Mouse (Mus musculus): ENCODE measurements around the gene Cttn. TPM values are rescaled to one million over a fixed set of nuclear protein-coding genes. Genes with fewer than 3 reads are reported as not detected.

The Cttn gene
- polyA plus RNA-seq, 1 experiment: 89.7 TPM

DNA sequence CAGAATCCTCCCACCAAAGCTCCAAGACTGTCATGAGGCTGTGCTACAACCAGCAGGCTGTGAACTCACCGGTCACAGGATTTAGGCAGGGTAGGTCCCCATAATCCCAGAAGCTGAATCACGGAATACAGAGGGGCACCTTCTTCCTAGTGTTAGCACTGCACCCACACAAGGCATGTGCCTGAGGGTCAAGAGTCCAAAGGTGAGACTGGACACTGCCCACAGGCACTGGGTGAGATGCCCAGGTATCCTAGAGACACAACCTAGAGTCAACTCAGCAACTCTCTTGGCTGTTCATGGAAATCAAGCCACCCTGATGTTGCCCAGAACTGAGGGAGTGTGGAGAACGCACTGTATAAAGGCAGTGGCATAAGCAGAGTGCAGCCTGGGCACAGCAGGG, 44.2 kb downstream of the Cttn start:
- Histone ChIP-seq H3K4me1 (ENCODE audit: control insufficient read depth, insufficient read depth, low read length) (no peaks in the 10 kb centered on the region), H3K4me3 (replicated peaks; ENCODE audit: extremely low read depth, low read depth, low read length) (no peak overlapping the region)
- DNase-seq: no peak
- TF ChIP-seq CTCF (IDR thresholded peaks at IDR 0.05; ENCODE audit: insufficient read depth, low read length) (no peak), POLR2A (IDR thresholded peaks at IDR 0.05; ENCODE audit: borderline replicate concordance, extremely low read depth, low read depth, low read length) (no peak)
- WGBS: 82% methylated on average over 3 of the region's 3 CpGs

DNA sequence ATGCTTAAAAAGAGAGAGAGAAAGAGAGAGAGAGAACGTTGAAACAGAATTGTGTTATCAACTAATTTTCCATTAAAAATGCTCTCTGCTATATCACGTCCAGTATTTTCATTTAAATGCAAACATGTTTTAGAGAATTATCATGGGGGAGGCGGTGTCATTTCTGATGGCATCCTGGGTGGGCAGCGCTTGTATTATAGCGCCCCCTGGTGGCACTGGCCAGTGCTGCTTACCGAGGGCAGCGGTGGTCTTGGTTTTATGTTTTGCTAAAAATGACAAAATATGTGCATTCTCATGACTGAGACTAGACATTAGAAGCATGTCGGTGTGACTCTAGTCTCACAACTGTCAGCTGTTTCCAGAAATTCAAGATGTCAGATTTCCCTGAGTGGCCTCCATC, 44.9 kb downstream of the Cttn start:
- Histone ChIP-seq H3K4me3 (replicated peaks; ENCODE audit: extremely low read depth, low read depth, low read length) (no peak overlapping the region), H3K4me1 (ENCODE audit: control insufficient read depth, insufficient read depth, low read length) (no peaks in the 10 kb centered on the region)
- TF ChIP-seq CTCF (IDR thresholded peaks at IDR 0.05; ENCODE audit: insufficient read depth, low read length): peak; percentile 68
- TF ChIP-seq POLR2A (IDR thresholded peaks at IDR 0.05; ENCODE audit: borderline replicate concordance, extremely low read depth, low read depth, low read length): no peak
- DNase-seq: peak; percentile 53
- WGBS: 10% methylated on average over 8 of the region's 8 CpGs

DNA sequence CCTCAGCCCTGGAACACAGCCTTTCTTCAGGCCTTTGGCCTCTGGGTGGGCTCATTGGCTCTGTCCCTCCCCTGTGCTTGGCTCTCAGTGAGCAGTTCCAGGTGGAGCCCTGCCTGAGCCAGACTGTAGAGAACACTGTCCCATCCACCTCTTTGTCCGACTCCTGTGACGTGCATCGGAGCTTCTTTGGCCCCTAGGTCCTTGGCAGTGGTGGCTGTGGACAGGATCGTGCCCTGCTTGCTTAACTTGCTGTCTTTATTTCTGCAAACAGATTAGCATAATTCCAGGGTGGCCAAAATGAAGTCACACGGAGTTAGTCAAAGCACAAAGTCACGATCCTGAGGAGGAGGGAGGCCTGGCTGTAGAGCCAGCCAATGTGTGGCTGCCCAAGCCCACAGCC, 49.3 kb downstream of the Cttn start:
- H3K4me1 ChIP-seq (ENCODE audit: control insufficient read depth, insufficient read depth, low read length): no peaks in the 10 kb centered on the region
- 66% methylated on average over 6 of the region's 6 CpGs for WGBS
- no peak for DNase-seq
- no peak overlapping the region for H3K4me3 ChIP-seq (replicated peaks; ENCODE audit: extremely low read depth, low read depth, low read length)
- TF ChIP-seq POLR2A (IDR thresholded peaks at IDR 0.05; ENCODE audit: borderline replicate concordance, extremely low read depth, low read depth, low read length) (no peak), CTCF (IDR thresholded peaks at IDR 0.05; ENCODE audit: insufficient read depth, low read length) (no peak)

DNA sequence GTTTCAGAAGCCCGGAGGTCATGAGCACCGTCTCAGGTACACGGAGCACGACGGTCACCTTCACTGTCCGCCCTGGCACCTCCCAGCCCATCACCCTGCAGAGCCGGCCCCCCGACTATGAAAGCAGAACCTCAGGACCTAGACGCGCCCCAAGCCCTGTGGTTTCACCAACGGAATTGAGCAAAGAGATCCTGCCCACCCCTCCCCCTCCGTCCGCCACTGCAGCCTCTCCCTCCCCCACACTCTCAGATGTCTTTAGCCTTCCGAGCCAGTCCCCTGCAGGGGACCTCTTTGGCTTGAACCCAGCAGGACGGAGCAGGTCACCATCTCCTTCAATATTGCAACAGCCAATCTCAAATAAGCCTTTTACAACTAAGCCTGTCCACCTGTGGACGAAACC, 50.3 kb downstream of the Cttn start:
- TF ChIP-seq CTCF (IDR thresholded peaks at IDR 0.05; ENCODE audit: insufficient read depth, low read length): no peak
- TF ChIP-seq POLR2A (IDR thresholded peaks at IDR 0.05; ENCODE audit: borderline replicate concordance, extremely low read depth, low read depth, low read length): no peak
- WGBS: 29% methylated on average over 16 of the region's 16 CpGs
- H3K4me1 ChIP-seq (ENCODE audit: control insufficient read depth, insufficient read depth, low read length): no peaks in the 10 kb centered on the region
- H3K4me3 ChIP-seq (replicated peaks; ENCODE audit: extremely low read depth, low read depth, low read length): no peak overlapping the region
- no peak for DNase-seq

DNA sequence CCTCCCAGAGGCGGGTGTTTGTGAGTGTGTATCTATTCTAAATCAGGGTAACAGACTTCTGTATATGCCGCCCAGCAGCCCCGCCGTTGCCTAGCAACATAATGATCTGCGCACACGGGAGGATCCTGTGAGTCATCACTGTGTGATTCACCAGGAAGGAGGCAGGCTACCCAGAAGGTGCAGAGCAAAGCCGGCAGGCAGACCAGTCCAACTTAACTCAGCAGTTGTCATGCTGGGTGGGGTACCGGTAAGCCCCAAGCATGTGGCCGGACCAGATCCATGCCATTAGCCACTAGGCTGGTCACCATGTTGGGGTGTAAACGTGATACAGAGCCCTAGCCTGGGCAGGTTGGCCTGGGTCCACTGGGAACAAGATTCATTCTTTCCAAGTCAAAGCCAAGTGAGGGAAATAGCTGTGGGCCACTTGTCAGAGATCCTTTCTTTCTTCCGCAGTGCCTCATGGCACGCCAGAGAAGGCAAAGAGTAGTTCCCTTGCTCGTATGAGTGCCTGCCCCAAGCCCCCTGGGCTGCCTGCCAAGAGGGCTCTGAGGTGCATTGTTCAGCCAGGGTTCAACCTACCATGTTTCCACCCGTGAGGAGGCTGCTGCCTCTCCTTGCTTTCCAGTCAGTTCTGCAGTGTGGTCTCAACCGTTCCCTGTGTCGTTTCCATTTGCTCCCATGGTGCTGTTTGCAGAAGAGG, 53.0 kb downstream of the Cttn start:
- no peak for DNase-seq
- TF ChIP-seq POLR2A (IDR thresholded peaks at IDR 0.05; ENCODE audit: borderline replicate concordance, extremely low read depth, low read depth, low read length) (no peak), CTCF (IDR thresholded peaks at IDR 0.05; ENCODE audit: insufficient read depth, low read length) (no peak)
- WGBS: 24% methylated on average over 16 of the region's 16 CpGs

DNA sequence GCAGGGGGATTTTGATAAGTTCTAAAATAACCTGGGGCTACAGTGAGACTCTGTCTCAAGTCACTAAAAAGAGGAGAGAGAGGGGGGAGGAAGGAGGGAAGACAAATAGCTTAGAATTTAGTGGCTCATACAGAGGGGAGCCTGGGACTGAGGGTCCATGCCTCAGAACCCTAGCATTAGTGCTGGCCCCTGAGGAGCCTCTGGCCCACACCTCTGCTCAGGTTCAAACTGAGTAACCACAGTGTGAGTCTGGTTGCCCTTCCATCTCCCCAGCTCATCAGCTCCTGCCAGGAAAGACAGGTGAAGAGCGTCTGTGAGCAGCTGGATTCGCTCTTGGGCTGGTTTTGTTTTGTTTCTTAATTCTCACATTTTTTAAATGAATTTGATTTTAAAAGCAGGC, 53.6 kb downstream of the Cttn start:
- Histone ChIP-seq H3K4me3 (replicated peaks; ENCODE audit: extremely low read depth, low read depth, low read length) (no peak overlapping the region), H3K4me1 (ENCODE audit: control insufficient read depth, insufficient read depth, low read length) (no peaks in the 10 kb centered on the region)
- TF ChIP-seq POLR2A (IDR thresholded peaks at IDR 0.05; ENCODE audit: borderline replicate concordance, extremely low read depth, low read depth, low read length) (no peak), CTCF (IDR thresholded peaks at IDR 0.05; ENCODE audit: insufficient read depth, low read length) (no peak)
- no peak for DNase-seq
- WGBS: 58% methylated on average over 2 of the region's 2 CpGs

More for the DNA sequence above, 53.0 kb downstream of the Cttn start:
- Histone ChIP-seq H3K4me3 (replicated peaks; ENCODE audit: extremely low read depth, low read depth, low read length) (no peak overlapping the region), H3K4me1 (ENCODE audit: control insufficient read depth, insufficient read depth, low read length) (no peaks in the 10 kb centered on the region)

DNA sequence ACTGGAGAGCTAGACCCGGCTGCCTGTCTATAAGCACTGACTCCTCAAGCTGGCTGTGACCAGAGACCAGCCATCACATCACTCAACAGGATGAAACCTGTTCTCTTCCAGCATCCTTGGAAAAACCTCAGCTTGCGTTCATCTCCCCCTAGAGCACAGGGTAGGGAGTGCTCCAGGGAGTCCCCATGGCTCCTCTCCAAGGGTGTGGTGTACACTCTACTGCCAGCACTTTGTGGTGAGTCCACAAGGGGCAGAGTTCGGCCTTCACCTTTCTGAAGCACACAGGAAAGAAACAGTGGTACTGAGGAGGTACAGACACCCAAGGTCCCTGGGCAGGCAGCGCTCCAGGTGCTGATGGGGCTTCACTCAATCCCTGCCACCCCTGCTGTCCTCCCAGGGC, 55.0 kb downstream of the Cttn start:
- H3K4me1 ChIP-seq (ENCODE audit: control insufficient read depth, insufficient read depth, low read length): no peaks in the 10 kb centered on the region
- H3K4me3 ChIP-seq (replicated peaks; ENCODE audit: extremely low read depth, low read depth, low read length): no peak overlapping the region
- 66% methylated on average over 4 of the region's 4 CpGs for WGBS
- TF ChIP-seq CTCF (IDR thresholded peaks at IDR 0.05; ENCODE audit: insufficient read depth, low read length): peak; percentile 5; the same call in 1 of the 2 replicates
- TF ChIP-seq POLR2A (IDR thresholded peaks at IDR 0.05; ENCODE audit: borderline replicate concordance, extremely low read depth, low read depth, low read length): no peak
- DNase-seq: no peak

DNA sequence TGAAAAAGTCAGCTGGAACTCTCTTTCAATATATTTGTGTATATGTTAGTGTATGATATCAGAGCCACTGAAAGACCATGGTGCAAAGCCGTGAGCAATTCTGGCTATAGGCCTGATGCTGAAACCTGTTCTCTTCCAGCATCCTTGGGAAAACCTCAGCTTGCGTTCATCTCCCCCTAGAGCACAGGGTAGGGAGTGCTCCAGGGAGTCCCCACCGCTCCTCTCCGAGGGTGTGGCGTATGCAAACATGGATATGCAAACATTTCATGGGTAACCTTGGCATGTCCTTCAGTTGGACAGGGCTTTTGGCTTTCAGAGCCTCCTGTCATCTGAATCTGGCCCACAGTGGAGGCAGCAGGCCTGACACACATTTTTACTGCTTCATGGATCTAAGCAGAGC, 56.2 kb downstream of the Cttn start:
- WGBS: 71% methylated on average over 5 of the region's 5 CpGs
- Histone ChIP-seq H3K4me1 (ENCODE audit: control insufficient read depth, insufficient read depth, low read length) (no peaks in the 10 kb centered on the region), H3K4me3 (replicated peaks; ENCODE audit: extremely low read depth, low read depth, low read length) (no peak overlapping the region)
- no peak for DNase-seq
- no peak for TF ChIP-seq POLR2A (IDR thresholded peaks at IDR 0.05; ENCODE audit: borderline replicate concordance, extremely low read depth, low read depth, low read length)
- 0 out of 2 replicates have a peak, but pooled peaks have one; percentile 4 for TF ChIP-seq CTCF (IDR thresholded peaks at IDR 0.05; ENCODE audit: insufficient read depth, low read length)

DNA sequence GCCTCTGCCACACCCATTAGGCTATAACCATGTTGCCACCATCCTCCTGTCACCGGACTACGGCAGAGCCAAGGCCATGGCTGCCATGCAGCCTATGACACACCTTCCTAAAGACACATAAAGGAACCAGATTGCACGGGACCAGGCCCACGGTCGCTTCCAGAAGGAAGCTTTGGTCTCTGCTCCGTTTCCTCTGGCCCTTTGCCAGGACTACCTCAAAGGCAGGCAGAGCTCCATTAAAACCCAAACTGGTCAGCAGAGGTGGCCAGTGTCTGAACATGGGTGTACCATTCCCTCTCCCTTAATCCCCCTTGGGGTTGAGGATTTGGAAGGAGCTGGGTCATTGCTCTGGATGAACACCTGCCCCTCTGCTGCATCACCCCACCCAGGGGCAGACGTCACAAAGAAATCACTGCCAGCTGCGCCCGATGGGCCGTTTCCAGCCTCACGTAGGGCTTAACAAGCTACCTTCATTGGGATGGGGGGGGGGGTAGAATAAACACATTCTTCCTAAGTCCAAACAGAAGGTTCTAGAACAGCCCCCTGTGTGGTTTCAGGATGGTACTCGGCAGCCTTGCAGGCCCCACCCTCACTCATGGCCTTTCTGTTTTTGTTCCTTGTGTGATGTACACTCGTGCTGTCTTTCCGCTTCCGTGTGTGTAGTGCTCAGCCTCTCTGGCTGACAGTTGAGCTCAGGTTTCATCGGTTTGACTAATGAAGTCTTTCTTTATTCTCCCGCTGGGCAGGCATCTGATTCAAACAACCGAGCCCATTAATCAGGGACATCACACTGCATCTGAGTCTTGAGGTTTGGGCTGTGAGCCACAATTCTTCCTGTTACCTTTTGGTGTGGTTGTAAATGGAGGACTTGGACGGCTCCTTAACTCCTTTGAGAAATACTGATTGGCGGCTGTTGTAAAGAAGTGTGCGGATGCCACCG, 58.6 kb downstream of the Cttn start:
- Histone ChIP-seq H3K4me3 (replicated peaks; ENCODE audit: extremely low read depth, low read depth, low read length) (no peak overlapping the region), H3K4me1 (ENCODE audit: control insufficient read depth, insufficient read depth, low read length) (no peaks in the 10 kb centered on the region)
- no peak for TF ChIP-seq CTCF (IDR thresholded peaks at IDR 0.05; ENCODE audit: insufficient read depth, low read length)
- no peak for TF ChIP-seq POLR2A (IDR thresholded peaks at IDR 0.05; ENCODE audit: borderline replicate concordance, extremely low read depth, low read depth, low read length)
- no peak for DNase-seq
- 41% methylated on average over 22 of the region's 22 CpGs for WGBS
